Mouse (Mus musculus) CD4-positive, CD25-positive, alpha-beta regulatory T cell, adult 4 months (primary cell): Measurements from ENCODE around the gene Pde1b. TPM values are rescaled to one million over a fixed set of nuclear protein-coding genes. Genes with fewer than 3 reads are reported as not detected.

ENCODE experiments used
- ATAC-seq: one replicate; pipeline ENCODE4 v1.8.0; 2017
- polyA plus RNA-seq, 2 experiments: library from polyadenylated mRNA; unstranded; fragments of 100-300 nt; shearing (Covaris generic); gene quantifications; one replicate each; pipeline ENCODE4 v1.2.1; 2017

The Pde1b gene
- polyA plus RNA-seq = 1 to 10 TPM; 2.6 to 3.8 TPM

DNA sequence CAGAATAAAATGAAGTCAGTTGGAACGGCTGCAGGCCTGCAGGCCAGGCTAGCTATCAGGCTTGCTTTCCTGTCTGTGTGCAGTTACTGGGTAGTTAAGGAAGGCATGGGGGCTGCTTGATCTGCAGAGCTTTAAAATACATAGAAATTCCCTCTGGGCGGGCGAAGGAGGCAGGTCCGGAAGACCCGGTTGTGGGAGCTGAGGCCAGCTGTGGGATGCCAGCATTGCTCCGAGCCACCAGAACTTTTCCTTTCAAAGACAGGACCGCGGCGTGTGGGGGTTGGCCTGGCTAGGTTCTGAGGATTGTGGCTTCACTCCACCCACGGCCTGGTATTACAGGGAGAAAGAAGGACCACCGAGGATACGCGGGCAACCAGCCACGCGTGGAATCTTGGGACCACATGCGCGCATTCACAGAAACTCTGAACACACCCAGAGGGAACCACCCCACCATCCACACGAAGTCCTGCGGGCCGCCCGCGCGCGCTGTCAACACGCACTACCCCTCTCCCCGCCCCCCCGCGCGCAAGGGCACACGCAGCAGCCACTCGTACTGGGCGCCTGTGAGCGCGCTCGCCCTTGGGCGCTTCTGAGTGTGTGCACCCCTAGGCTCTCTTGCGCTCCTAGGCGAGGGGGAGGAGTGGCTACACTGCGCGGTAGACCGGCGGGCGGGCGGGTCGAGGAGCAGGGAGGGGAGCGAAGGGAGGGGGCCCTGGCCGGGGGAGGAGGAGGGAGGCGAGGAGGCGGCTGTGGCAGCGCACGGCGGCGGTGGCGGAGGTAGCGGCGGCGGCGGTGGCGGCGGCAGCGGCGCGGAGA, at the start of gene Pde1b:
Gene Pde1b, plus strand, starts transcription at position 600 of the 816 bp plus-strand sequence.
- ATAC-seq = peak; percentile 72

GRCm38 (mm10) chr15:103453551-103454218, 49.1 kb upstream of the Pde1b start, which contains the start of gene Nckap1l:
Gene Nckap1l, plus strand, starts transcription at chr15:103453794.
- peak; percentile 100 for ATAC-seq

DNA sequence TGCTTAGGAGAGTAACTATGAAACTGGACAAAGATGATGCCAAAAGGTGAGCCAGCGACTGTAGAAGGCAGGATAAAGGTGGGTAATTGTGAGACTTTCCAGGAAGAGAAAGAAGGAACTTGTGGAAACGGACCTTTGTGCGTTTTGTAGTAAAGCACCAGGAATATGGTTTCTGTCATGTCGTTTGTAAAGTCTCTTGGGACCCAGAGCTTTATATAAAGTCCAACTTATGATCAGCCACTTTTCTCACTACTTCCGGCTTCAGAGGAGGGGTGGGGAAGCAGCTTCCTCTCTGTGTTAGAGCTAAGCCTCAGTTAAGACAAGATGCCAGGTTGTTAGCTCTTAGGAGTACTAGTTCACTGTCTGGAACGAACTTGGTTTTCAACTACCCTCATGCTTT, 48.4 kb upstream of the Pde1b start:
- ATAC-seq = no peak

DNA sequence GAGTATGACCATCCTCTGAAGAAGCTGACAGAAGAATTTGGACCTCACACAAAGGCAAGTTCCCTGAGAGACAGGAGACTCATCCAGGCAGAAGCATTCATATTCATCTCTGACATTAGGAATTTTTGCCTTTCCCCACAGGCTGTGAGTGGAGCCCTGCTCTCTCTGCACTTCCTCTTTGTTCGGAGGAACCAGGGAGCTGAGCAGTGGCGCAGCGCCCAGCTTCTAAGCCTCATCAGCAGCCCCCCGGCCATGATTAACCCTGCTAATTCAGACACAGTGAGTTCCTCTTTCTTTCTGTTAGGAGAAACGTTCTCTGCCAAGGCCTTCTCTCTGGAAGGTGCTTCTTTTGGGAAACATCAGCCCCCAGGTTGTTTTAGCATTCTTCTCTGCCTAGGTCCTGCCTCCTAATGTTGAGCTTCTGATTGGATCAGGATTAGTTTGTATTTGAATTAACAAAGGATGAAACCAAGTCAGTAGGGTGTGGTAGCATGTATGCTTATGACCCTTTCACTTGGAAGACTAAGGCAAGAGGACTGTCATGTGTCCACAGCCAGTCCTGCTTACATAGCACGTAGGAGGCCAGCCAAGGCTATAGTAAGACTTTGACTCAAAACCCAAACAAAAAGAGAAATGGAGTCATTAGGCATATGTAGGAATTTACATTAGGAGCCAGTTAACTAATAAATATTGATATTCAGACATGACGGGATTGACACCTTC, 40.1 kb upstream of the Pde1b start:
- no peak for ATAC-seq

DNA sequence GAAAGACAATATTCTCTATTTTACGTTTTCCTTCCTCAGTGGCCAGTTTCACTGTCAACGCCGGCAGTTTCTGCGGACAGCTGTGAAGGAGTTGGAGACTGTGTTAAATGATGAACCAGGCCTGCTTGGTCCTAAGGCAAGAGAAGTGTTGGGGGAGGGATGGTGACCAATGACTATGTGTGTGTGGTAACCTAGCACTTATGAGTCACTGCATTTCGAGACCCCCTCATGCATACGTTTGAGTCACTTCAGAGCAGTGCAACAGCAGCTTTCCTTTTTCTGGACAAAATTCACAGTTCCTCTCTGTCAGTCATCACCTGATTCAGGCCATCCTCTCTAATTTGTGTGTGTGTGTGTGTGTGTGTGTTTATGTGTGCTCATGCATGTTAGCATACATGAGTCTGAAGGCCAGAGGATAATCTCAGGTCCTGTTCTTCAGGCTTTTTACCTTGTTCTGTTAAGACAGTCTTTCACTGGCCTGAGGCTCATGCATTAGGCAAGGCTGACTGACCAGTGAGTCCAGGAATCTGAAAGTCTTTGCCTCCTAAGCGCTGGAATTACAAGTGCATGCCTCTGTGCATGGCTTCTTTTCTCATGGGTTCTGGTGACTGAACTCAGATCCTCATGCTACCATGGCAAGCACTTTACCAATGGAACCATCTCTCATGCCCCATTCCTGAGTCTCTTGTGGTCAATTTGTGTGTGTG, 31.2 kb upstream of the Pde1b start:
- ATAC-seq = no peak

GRCm38 (mm10) chr15:103472265-103472664, 30.6 kb upstream of the Pde1b start:
- no peak for ATAC-seq

DNA sequence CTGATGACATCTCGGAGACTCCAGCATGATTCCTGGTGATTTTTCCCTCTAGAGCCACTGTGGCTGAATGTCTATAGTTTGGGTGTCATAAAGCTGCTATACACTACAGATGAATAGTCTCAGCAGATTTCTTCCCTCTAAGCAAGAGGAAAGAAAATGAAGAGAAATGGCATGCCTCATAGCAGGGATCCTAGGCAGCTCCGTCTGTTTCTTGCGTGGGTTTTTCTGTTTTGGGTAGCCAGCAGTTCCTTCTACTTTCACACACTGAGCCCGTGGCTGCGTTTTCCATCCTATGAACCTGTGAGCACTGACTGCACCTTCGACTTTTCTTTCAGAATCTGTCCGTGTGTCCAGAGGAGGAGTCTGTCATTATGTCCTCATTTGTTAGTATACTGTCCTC, 29.7 kb upstream of the Pde1b start:
- no peak for ATAC-seq

GRCm38 (mm10) chr15:103473769-103474168, 29.1 kb upstream of the Pde1b start:
- no peak for ATAC-seq

- no peak for ATAC-seq
Measured at GRCm38 (mm10) chr15:103479080-103479606, 23.7 kb upstream of the Pde1b start.

- ATAC-seq = no peak
Measured at GRCm38 (mm10) chr15:103480129-103480528, 22.7 kb upstream of the Pde1b start.

DNA sequence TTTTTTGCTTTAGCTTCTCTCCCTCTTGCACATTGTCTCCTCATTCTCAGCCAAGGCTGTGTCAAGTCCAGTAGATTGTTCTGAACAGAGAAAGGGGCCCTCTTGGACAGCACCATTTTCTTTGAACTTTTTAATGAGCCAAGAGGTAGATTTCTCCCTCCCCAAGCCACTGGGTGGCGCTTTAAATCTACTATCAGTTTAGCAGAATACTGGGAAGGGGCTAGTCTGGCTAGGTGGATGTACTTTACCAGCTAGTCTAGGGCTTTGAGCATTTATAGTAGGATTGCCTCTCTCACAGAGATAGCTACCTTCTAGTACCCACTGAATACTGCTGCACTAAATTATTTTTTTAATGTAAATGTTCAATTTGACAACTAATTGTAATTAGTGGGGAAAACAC, 20.3 kb upstream of the Pde1b start:
- no peak for ATAC-seq

DNA sequence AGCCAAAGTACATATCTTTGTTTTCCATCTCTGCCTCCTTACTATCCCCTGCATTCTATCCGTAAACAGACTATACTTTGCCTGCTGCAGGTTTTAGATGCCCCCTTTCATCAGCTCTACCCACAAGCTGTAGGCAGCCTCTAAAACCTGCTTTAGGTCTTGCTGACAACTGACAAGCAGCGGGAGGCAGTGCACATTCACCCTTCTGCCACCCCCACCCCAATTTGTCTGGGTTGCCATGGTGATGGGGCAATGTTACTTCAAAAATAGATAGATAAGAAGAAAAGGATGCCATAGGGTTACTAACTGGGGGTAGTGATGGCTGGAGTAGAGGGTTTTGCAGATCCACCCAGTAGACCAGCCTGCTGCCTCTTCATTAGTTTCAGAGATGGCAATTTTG, 18.3 kb upstream of the Pde1b start:
- ATAC-seq = no peak

DNA sequence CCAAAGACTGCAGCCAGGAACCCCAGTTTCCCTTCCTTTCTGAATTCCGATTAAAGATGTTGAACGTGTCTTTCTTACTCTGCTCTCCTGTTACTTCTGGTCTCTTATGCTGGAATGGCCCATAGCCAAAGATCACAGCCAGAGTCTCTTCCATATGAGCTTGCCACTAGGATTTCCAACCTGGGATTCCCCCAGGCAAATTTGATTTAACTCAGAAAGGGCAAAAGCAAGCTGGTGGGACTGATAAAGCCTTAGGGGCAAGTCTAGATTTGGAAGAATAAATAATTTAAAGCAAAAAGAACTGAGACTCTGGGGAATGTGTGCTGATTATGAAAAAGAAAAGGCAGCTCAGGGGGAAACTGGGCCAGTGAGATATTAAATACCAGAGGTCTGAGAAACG, 17.7 kb upstream of the Pde1b start:
- ATAC-seq = no peak

GRCm38 (mm10) chr15:103486658-103487057, 16.2 kb upstream of the Pde1b start:
- ATAC-seq = no peak

GRCm38 (mm10) chr15:103488336-103488735, 14.5 kb upstream of the Pde1b start:
- no peak for ATAC-seq

GRCm38 (mm10) chr15:103496204-103497140, 6.4 kb upstream of the Pde1b start:
- ATAC-seq = no peak

DNA sequence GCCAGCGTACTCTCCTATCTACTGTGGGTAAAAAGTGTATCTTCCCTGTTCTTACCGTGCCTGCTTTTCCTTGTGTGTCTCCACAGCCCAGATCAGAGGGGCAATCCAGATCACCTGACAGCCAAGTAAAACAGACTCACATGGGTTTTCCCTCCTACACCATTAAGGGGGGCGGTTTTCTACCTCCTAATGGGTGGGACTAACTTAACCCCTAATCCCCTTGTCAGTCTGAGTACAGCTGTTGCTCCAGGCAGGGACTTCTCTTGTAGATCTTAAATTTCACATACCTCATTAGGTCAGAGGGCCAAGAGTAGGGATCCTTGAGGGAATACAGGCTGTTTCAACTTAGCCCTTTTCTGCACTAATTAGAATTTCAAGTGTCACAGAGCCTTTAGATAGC, 4.7 kb upstream of the Pde1b start:
- ATAC-seq = no peak

- ATAC-seq = no peak
Measured at GRCm38 (mm10) chr15:103500723-103501122, 2.1 kb upstream of the Pde1b start.

GRCm38 (mm10) chr15:103501186-103501585, 1.6 kb upstream of the Pde1b start:
- ATAC-seq = no peak

DNA sequence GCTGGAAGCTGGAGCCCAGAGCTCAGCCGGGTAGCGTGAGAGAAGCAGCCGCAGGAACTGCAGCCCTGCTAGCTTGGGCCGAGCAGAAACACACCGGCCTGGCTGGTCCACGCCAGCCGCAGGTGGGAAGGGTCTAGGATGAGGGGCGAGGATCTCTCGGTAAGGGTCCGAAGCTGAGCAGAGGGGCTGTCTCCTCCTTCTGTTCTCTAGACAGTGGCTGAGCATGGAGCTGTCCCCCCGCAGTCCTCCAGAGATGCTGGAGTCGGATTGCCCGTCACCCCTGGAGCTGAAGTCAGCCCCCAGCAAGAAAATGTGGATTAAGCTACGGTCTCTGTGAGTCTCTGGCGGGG, 392 bp downstream of the Pde1b start:
- no peak for ATAC-seq

GRCm38 (mm10) chr15:103503660-103504059, 826 bp downstream of the Pde1b start:
- ATAC-seq = no peak
